Mouse (Mus musculus): Measurements from ENCODE around the gene Isoc2b.
"Not testable (repeated sequence)": the region's sequence is repeated elsewhere in the genome, so short reads cannot be mapped to it uniquely, and the experiment has no call there.

Isoc2b gene

GRCm38 (mm10) chr7:4866631-4867180, 3.4 kb downstream of the Isoc2b start:
- DNase-seq (ENCODE audit: extremely low spot score, low read depth, low spot score) = no peak

GRCm38 (mm10) chr7:4865579-4866493, 4.2 kb downstream of the Isoc2b start:
- DNase-seq (ENCODE audit: extremely low spot score, low read depth, low spot score) = peak; percentile 94

- no peak for DNase-seq (ENCODE audit: extremely low spot score, low read depth, low spot score)
Observed at GRCm38 (mm10) chr7:4865090-4865489, 5.0 kb downstream of the Isoc2b start.

- no peak for DNase-seq (ENCODE audit: extremely low spot score, low read depth, low spot score)
Observed at GRCm38 (mm10) chr7:4864130-4864845, 5.8 kb downstream of the Isoc2b start.

- no peak for DNase-seq (ENCODE audit: extremely low spot score, low read depth, low spot score)
Observed at GRCm38 (mm10) chr7:4863541-4864080, 6.4 kb downstream of the Isoc2b start.

- DNase-seq (ENCODE audit: extremely low spot score, low read depth, low spot score) = no peak
Observed at GRCm38 (mm10) chr7:4863041-4863440, 7.0 kb downstream of the Isoc2b start.

GRCm38 (mm10) chr7:4860926-4861325, 9.1 kb downstream of the Isoc2b start:
- DNase-seq (ENCODE audit: extremely low spot score, low read depth, low spot score) = not testable (repeated sequence)

- no peak for DNase-seq (ENCODE audit: extremely low spot score, low read depth, low spot score)
Observed at GRCm38 (mm10) chr7:4859418-4859978, 10.6 kb downstream of the Isoc2b start.

- DNase-seq (ENCODE audit: extremely low spot score, low read depth, low spot score) = no peak
Observed at GRCm38 (mm10) chr7:4857321-4857720, 12.7 kb downstream of the Isoc2b start.

- no peak for DNase-seq (ENCODE audit: extremely low spot score, low read depth, low spot score)
Observed at GRCm38 (mm10) chr7:4856508-4856907, 13.6 kb downstream of the Isoc2b start.

- DNase-seq (ENCODE audit: extremely low spot score, low read depth, low spot score) = no peak
Observed at GRCm38 (mm10) chr7:4853613-4854012, 16.4 kb downstream of the Isoc2b start.

- DNase-seq (ENCODE audit: extremely low spot score, low read depth, low spot score) = no peak
Observed at GRCm38 (mm10) chr7:4851315-4851688, 18.8 kb downstream of the Isoc2b start.

GRCm38 (mm10) chr7:4850621-4851314, 19.3 kb downstream of the Isoc2b start:
- no peak for DNase-seq (ENCODE audit: extremely low spot score, low read depth, low spot score)

- DNase-seq (ENCODE audit: extremely low spot score, low read depth, low spot score) = no peak
Observed at GRCm38 (mm10) chr7:4849372-4849771, 20.7 kb downstream of the Isoc2b start.

- peak; percentile 47 for DNase-seq (ENCODE audit: extremely low spot score, low read depth, low spot score)
Observed at GRCm38 (mm10) chr7:4844917-4845309, 25.1 kb downstream of the Isoc2b start.

GRCm38 (mm10) chr7:4844245-4844916, 25.7 kb downstream of the Isoc2b start, which contains the start of gene Shisa7:
Gene Shisa7, minus strand, starts transcription at chr7:4844696.
- no peak for DNase-seq (ENCODE audit: extremely low spot score, low read depth, low spot score)

GRCm38 (mm10) chr7:4843604-4844244, 26.3 kb downstream of the Isoc2b start:
- DNase-seq (ENCODE audit: extremely low spot score, low read depth, low spot score) = no peak

GRCm38 (mm10) chr7:4842634-4843131, 27.4 kb downstream of the Isoc2b start:
- DNase-seq (ENCODE audit: extremely low spot score, low read depth, low spot score) = no peak

- no peak for DNase-seq (ENCODE audit: extremely low spot score, low read depth, low spot score)
Observed at GRCm38 (mm10) chr7:4842077-4842476, 28.0 kb downstream of the Isoc2b start.
